Mouse (Mus musculus) heart, postnatal 0 days (tissue): ENCODE results near the gene E2f8.

Experiments
- CTCF ChIP-seq: IDR thresholded peaks from 2 replicates; pipeline ENCODE4 v1.5.1; 2016; ENCODE audit warnings: antibody characterized with exemption, control low read depth, low read depth
- EP300 ChIP-seq: IDR thresholded peaks from 2 replicates; pipeline ENCODE4 v1.6.1; 2016; ENCODE audit warnings: antibody characterized with exemption, low read depth

DNA sequence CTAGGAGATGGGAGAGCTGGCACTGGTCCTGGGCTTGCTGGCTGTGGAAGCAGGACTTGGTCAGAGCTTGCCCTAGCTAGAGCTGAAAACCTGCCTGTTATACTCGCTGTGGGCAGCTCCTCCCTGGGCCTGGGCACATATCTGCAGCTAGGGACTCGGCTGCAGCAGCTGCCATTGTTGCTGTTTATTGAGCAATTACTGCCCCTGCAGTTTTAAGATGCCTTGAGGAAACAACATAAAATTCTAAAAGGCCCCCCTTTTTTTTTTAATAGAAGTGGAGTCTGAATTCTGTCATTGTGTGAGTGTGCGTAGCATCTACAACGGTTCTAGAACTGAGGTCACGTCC, 2.8 kb upstream of the E2f8 start:
- TF ChIP-seq CTCF (no peak), EP300 (no peak)
